Mouse (Mus musculus): Measurements from ENCODE around the gene Acp1.

Gene Acp1

DNA sequence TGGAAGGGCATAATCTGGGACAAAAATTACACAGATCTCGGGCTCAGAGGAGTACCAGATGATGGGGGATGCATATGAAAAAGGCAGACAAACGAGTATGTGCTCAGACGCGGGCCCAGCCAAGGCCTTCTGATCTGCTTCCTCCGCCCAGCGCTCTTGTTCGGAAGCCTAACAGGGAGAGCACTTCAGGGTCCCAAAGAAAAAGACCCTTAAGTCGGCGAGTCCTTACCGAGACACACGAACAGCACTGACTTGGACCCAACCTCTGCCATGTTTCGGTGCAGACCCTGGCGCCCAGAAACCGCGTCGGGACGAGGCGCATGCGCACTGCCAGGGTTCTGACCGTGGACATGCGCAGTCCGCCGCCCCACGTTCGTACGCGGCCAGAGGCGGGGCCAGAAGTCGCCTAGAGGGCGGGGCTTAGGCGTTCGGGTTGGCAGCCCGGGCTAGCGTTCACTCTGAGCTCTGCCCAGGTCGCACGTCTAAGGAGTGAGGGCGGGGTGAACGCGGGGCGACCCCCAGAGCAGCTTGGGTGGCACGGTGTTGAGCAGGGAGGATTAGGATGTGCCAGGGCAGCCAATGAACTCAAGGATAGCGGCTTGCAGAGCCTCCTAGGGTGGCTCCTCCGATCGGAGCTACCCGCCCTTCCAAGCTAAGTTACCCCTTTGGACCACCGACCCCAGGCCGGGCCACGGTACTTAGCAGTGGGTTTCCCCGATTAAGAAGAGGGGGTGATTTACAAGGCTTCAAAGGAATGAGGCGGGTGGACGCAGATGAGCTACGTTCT lies at the start of gene Acp1, which contains the start of gene Sh3yl1:
TSS of gene Acp1 (minus strand) at position 329 of the 787 bp plus-strand sequence.
TSS of gene Sh3yl1 (plus strand) at position 408 of the 787 bp plus-strand sequence.
- peak; percentile 91 for DNase-seq (ENCODE audit: low read depth, low spot score)

DNA sequence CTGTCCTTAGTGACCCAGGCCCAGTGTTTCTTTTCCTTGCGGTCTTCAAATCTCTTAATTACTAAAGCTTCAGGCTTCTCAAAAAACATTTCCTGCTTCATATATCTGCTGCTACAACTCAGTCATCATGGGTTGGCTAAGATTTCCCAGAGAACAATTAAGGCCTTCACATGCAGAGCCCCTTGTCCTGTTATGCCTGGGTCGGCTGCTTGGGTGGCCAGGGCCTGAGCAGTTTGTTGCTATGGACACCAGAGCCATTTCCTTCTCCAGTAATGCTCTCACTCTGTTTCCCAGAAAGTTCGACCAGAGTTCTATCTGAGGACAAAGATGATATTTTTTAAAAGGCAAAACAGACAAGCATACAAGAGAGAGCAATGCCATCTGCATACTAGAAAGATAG lies 32.8 kb upstream of the Acp1 start:
- no peak for DNase-seq (ENCODE audit: low read depth, low spot score)

GRCm38 (mm10) chr12:30943057-30943986 lies 31.9 kb upstream of the Acp1 start:
- DNase-seq (ENCODE audit: low read depth, low spot score) = no peak

- DNase-seq (ENCODE audit: low read depth, low spot score) = no peak
Measured at GRCm38 (mm10) chr12:30936899-30937298, 25.5 kb upstream of the Acp1 start.

- no peak for DNase-seq (ENCODE audit: low read depth, low spot score)
Measured at GRCm38 (mm10) chr12:30933299-30933698, 21.9 kb upstream of the Acp1 start.

- no peak for DNase-seq (ENCODE audit: low read depth, low spot score)
Measured at GRCm38 (mm10) chr12:30928182-30928581, 16.8 kb upstream of the Acp1 start.

- no peak for DNase-seq (ENCODE audit: low read depth, low spot score)
Measured at GRCm38 (mm10) chr12:30922401-30922800, 11.0 kb upstream of the Acp1 start.

GRCm38 (mm10) chr12:30912840-30913239 lies 1.5 kb upstream of the Acp1 start:
- no peak for DNase-seq (ENCODE audit: low read depth, low spot score)

- DNase-seq (ENCODE audit: low read depth, low spot score) = peak; percentile 8
Measured at GRCm38 (mm10) chr12:30912048-30912381, 626 bp upstream of the Acp1 start.

DNA sequence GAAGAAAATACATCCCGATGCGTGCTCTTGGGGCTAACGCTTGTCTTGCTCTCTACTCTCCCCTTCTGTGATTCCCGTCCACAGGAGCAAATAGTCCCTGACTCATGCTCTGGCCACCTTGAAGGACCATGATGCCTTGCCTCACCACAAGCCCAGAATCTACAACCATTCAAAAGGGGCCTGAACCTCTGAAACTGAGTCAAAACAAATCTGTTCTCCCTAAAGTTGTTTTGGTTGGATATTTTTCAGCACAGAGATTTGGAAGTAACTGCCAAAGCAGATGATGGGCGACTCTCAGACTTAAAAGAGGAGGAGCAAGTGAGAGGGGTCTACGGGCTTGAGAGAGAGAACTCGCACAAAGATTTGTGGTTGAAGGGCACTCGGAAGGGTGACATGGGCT lies 529 bp downstream of the Acp1 start:
- no peak for DNase-seq (ENCODE audit: low read depth, low spot score)

GRCm38 (mm10) chr12:30909881-30910280 lies 1.5 kb downstream of the Acp1 start:
- DNase-seq (ENCODE audit: low read depth, low spot score) = no peak

DNA sequence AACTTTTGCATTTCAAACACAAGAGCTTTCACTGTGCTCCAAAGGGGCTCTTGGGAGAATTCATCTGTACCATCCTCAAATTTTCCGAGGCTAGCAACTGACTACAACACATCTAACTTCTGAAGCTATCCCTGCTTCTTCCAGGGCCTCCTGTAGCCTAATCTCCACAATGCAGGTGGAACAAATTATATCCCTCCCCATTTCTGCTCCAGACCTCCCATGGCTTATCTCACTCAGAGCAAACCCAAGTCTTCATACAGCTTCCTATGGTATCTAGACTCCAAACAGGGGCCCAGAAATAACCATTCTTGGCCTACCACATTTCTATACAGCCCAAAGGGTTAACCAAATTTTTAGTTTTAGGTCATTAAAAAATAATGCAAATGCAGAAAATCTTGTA lies 2.7 kb downstream of the Acp1 start:
- DNase-seq (ENCODE audit: low read depth, low spot score) = no peak

GRCm38 (mm10) chr12:30897039-30897438 lies 14.3 kb downstream of the Acp1 start:
- DNase-seq (ENCODE audit: low read depth, low spot score) = no peak

GRCm38 (mm10) chr12:30891438-30891837 lies 20.0 kb downstream of the Acp1 start:
- no peak for DNase-seq (ENCODE audit: low read depth, low spot score)

DNA sequence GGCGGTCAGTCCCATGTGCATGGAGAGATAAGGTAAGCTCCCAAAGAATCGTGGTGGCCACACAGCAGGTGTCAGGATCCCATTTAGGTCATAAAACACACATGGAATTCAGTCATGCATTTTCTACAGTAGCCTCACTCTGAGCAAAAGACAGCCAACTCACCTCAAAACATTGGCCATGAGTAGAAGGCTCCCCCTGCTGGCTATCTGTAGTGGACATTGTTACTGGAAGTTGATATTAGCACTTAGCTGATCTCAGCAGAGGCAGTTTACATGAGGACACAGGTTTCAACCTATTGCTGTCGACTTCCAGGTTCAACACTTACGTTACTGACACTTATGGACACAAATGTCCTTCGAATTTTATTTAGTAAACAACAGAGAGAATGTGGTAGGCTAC lies 21.3 kb downstream of the Acp1 start:
- DNase-seq (ENCODE audit: low read depth, low spot score) = no peak

GRCm38 (mm10) chr12:30888003-30888402 lies 23.4 kb downstream of the Acp1 start:
- no peak for DNase-seq (ENCODE audit: low read depth, low spot score)

GRCm38 (mm10) chr12:30885891-30886290 lies 25.5 kb downstream of the Acp1 start:
- peak; percentile 50 for DNase-seq (ENCODE audit: low read depth, low spot score)

- DNase-seq (ENCODE audit: low read depth, low spot score) = no peak
Measured at GRCm38 (mm10) chr12:30884622-30885230, 26.7 kb downstream of the Acp1 start.

- DNase-seq (ENCODE audit: low read depth, low spot score) = no peak
Measured at GRCm38 (mm10) chr12:30883986-30884621, 27.3 kb downstream of the Acp1 start, which contains the start of gene Alkal2. Gene Alkal2 (plus strand): TSS chr12:30884322.

DNA sequence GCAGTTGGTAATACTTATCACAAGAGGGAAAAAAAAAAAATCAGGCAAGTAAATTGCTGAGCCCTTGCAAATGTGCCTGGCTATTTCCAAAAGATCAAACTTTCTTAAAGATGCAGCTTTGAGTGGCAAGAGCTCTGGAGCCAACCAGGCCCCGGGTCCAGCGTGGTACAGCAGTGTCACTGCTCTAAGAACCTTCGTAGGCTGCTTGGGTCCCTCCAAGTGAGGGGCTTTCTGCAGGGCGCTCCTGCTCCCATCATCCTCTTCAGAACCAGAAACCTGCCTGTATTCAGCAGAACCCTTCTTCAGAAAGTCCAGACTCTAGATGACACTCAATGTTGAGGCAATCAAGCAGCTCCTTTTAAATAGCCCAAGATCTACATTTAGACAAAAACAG lies 27.8 kb downstream of the Acp1 start:
- no peak for DNase-seq (ENCODE audit: low read depth, low spot score)

GRCm38 (mm10) chr12:30879447-30879846 lies 31.9 kb downstream of the Acp1 start:
- DNase-seq (ENCODE audit: low read depth, low spot score) = no peak

DNA sequence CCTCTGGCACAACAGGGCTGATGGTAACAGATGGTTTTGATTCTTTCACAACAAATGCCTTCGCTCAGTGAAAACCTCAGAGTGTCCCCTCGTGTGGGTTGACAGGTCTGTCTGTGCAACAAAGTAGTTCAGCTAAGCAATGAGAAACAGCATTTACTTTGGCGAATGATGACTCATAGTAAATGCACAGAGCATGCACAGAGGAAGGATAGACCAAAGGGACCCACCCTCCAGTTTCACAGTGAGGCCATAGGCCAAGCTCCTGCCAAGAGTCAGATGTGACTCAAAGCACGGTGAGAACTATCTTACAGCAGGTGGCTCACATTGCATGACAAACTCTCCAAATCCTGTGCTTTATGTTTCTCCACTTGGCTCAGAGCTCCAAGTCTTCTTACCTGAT lies 45.6 kb downstream of the Acp1 start:
- no peak for DNase-seq (ENCODE audit: low read depth, low spot score)

All from skeletal muscle tissue, adult 2 months (tissue).